Mouse (Mus musculus) cortical plate, adult 2 months (tissue): ENCODE data around the gene Lmbrd2.

Experiments used
- CTCF ChIP-seq: fragments of 200-500 bp; IDR thresholded peaks from 2 replicates; pipeline ENCODE4 v1.5.1; 2011; ENCODE audit warnings: mild to moderate bottlenecking, control low read depth, low read length; ENCODE audit not compliant: insufficient read depth; ENCODE audit errors: extremely low read depth
- POLR2A ChIP-seq: fragments of 200-500 bp; IDR thresholded peaks from 2 replicates; pipeline ENCODE4 v1.6.1; 2011; ENCODE audit warnings: mild to moderate bottlenecking, low read length, control low read depth; ENCODE audit not compliant: insufficient read depth; ENCODE audit errors: extremely low read depth

GRCm38 (mm10) chr15:9246345-9246744 is 106.0 kb downstream of the Lmbrd2 start:
- TF ChIP-seq CTCF, result no peak
- TF ChIP-seq POLR2A, result no peak
